Mouse (Mus musculus): Measurements from ENCODE around the gene Larp4b.

DNA sequence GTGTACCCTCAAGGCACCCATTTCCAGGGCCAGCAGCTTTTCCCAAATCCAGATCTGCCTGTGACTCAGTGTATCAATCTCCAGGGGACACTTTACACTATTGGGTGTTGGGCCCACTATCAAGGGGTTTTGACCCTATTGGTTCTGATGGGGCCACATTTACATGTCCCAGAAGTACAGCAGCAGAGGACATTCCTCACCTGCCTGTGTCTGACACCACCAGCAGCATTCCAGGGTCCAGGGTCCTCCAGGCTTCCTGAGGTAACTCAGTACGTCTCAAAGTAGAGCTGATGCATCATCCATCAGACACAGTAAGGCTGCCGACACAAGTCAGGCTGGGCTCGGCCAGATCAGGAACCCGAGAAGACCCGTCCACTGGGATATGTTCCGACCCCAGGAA lies 91.0 kb downstream of the Larp4b start:
- TF ChIP-seq CTCF (IDR thresholded peaks at IDR 0.05; ENCODE audit: low read depth) (no peak), EP300 (optimal IDR thresholded peaks at IDR 0.05) (no peak)

All from stomach, postnatal 0 days (tissue).